Mouse (Mus musculus) small intestine, adult 2 months (tissue): ENCODE data around the gene Dpp6.

ENCODE experiments used
- CTCF ChIP-seq: fragments of 200-500 bp; IDR thresholded peaks from 2 replicates; pipeline ENCODE4 v1.5.1; 2012; ENCODE audit warnings: low read depth, mild to moderate bottlenecking, control low read depth, inconsistent platforms, low read length, moderate library complexity, mixed read lengths; ENCODE audit not compliant: insufficient replicate concordance, insufficient read length; ENCODE audit errors: extremely low read depth
- POLR2A ChIP-seq: fragments of 200-500 bp; IDR thresholded peaks from 2 replicates; pipeline ENCODE4 v1.6.1; 2012; ENCODE audit warnings: low read depth, mild to moderate bottlenecking, control low read depth, inconsistent platforms, low read length, moderate library complexity

DNA sequence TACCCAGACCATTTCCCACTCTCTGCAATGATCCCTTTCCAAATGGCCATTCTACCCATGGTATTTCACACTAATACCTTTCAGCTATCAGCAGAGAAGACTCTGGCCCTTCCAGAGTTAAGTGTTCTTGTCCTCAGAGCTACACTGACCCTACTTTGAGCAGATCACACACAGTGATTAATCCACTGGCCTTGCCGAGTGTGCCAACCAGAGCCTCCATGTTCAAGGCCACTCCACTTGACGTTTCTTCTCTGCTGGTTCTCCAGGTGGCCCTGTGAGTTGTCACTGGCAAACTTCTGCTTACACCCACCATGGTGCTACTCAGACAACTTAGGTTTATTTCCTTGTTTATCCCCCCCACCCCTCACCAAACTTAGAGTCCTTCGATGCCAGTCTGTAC, 433.9 kb downstream of the Dpp6 start:
- no peak for TF ChIP-seq CTCF
- no peak for TF ChIP-seq POLR2A
